29 mouse cellular contexts compared by ENCODE assay signal in the genomic region with DNA sequence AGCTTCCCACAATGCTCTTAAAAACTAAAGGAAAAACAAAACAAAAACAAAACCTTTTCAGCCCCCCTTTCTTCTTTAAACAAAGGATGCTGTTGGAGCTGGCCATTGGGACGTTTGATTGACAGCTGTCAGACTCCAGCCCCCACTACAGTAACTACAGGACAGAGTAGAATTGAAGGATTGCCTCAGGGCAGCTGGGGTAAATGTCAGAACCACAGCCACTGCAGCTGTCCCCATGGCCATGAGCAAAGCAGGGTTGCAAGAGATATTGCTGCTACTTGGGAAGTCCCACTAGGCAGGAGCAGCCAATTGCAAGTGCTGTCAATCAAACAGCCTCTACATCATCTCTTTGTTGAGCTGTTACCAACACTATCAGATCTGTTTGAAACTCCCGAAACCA.
A peak's percentile ranks its signal among the peaks of the same experiment; 100 is the strongest.
DNase-seq lines count a peak whose midpoint lies in the region; ATAC-seq and TF ChIP-seq lines count a peak whose summit lies in the region.
"Had no signal": no experiment of that assay in that cellular context is flagged by ENCODE, and none has a peak within 500 bp of the region (broad histone marks: within the 10 kb centered on the region; RNA-seq: fewer than 3 reads in every experiment).

No protein-coding gene starts in this region.

- H3K36me3 ChIP-seq in hindbrain, embryonic 11.5 days (ENCODE audit: control insufficient read depth, insufficient read depth, low read length) = no peaks in the 10 kb centered on the region
- no peaks in the 10 kb centered on the region for H3K36me3 ChIP-seq in hindbrain, embryonic 14.5 days (replicated peaks; ENCODE audit: control insufficient read depth, insufficient read depth)
- no peaks in the 10 kb centered on the region for H3K36me3 ChIP-seq in midbrain, embryonic 12.5 days
- no peaks in the 10 kb centered on the region for H3K36me3 ChIP-seq in midbrain, embryonic 10.5 days
- H3K36me3 ChIP-seq: embryonic facial prominence, embryonic 10.5 days; embryonic facial prominence, embryonic 13.5 days; heart, embryonic 10.5 days; heart, embryonic 13.5 days; hindbrain, embryonic 12.5 days had no signal

- WGBS in hindbrain, embryonic 11.5 days = 63% methylated on average over 2 of the region's 2 CpGs
- WGBS in hindbrain, embryonic 14.5 days = 71% methylated on average over 2 of the region's 2 CpGs
- WGBS in midbrain, embryonic 12.5 days = 73% methylated on average over 2 of the region's 2 CpGs
- 80% methylated on average over 2 of the region's 2 CpGs for WGBS in midbrain, embryonic 10.5 days

- ATAC-seq in hindbrain, embryonic 11.5 days (ENCODE audit: low FRiP score) = peak; percentile 69
- no peak for ATAC-seq in hindbrain, embryonic 14.5 days (ENCODE audit: low FRiP score)
- ATAC-seq in midbrain, embryonic 12.5 days (ENCODE audit: low FRiP score, low read depth) = 0 out of 2 replicates have a peak, but pooled peaks have one; percentile 62
- ATAC-seq: activated CD4-positive, CD25-positive, alpha-beta regulatory T cell, adult 4 months; forebrain, embryonic 13.5 days; forebrain, postnatal 0 days; hindbrain, embryonic 16.5 days had no signal

- H3K4me3 ChIP-seq in hindbrain, embryonic 11.5 days (ENCODE audit: low read depth, low read length) = no peak overlapping the region
- no peak overlapping the region for H3K4me3 ChIP-seq in hindbrain, embryonic 14.5 days (replicated peaks; ENCODE audit: low read length)
- no peak overlapping the region for H3K4me3 ChIP-seq in midbrain, embryonic 12.5 days
- no peak overlapping the region for H3K4me3 ChIP-seq in midbrain, embryonic 10.5 days
- H3K4me3 ChIP-seq: embryonic facial prominence, embryonic 10.5 days; embryonic facial prominence, embryonic 13.5 days; erythroblast, embryonic 14.5 days; forebrain, embryonic 13.5 days; gastrocnemius, adult 2 months; heart, adult 2 months; heart, embryonic 10.5 days; heart, embryonic 13.5 days; hindbrain, embryonic 12.5 days had no signal

- no peak for TF ChIP-seq POLR2A in brain, embryonic 14.5 days (IDR thresholded peaks at IDR 0.05; ENCODE audit: borderline replicate concordance, extremely low read depth, insufficient read depth, insufficient read length, poor library complexity, severe bottlenecking)

- H3K27ac ChIP-seq in hindbrain, embryonic 11.5 days (ENCODE audit: low read depth, low read length) = no peak overlapping the region
- H3K27ac ChIP-seq in hindbrain, embryonic 14.5 days = no peak overlapping the region
- no peak overlapping the region for H3K27ac ChIP-seq in midbrain, embryonic 12.5 days (replicated peaks)
- H3K27ac ChIP-seq in midbrain, embryonic 10.5 days (replicated peaks) = no peak overlapping the region
- H3K27ac ChIP-seq: embryonic facial prominence, embryonic 10.5 days; embryonic facial prominence, embryonic 13.5 days; forebrain, embryonic 13.5 days; gastrocnemius, adult 2 months; heart, adult 2 months; heart, embryonic 10.5 days; heart, embryonic 13.5 days; hindbrain, embryonic 12.5 days had no signal

- H3K4me1 ChIP-seq in hindbrain, embryonic 11.5 days (replicated peaks; ENCODE audit: control insufficient read depth, insufficient read depth, low read length) = no peaks in the 10 kb centered on the region
- no peaks in the 10 kb centered on the region for H3K4me1 ChIP-seq in hindbrain, embryonic 14.5 days (replicated peaks; ENCODE audit: control insufficient read depth, insufficient read depth, low read length)
- H3K4me1 ChIP-seq in midbrain, embryonic 12.5 days = no peaks in the 10 kb centered on the region
- no peaks in the 10 kb centered on the region for H3K4me1 ChIP-seq in midbrain, embryonic 10.5 days
- H3K4me1 ChIP-seq: embryonic facial prominence, embryonic 10.5 days; embryonic facial prominence, embryonic 13.5 days; forebrain, embryonic 13.5 days; heart, embryonic 10.5 days; heart, embryonic 13.5 days; hindbrain, embryonic 12.5 days had no signal

- no peak overlapping the region for H3K4me2 ChIP-seq in hindbrain, embryonic 11.5 days (replicated peaks; ENCODE audit: low read depth, low read length)
- H3K4me2 ChIP-seq in hindbrain, embryonic 14.5 days (replicated peaks) = no peak overlapping the region
- no peak overlapping the region for H3K4me2 ChIP-seq in midbrain, embryonic 12.5 days (replicated peaks)
- H3K4me2 ChIP-seq: embryonic facial prominence, embryonic 13.5 days; forebrain, embryonic 13.5 days; heart, embryonic 13.5 days; hindbrain, embryonic 12.5 days had no signal

- no peaks in the 10 kb centered on the region for H3K9me3 ChIP-seq in hindbrain, embryonic 11.5 days (ENCODE audit: control insufficient read depth, low read length)
- H3K9me3 ChIP-seq in hindbrain, embryonic 14.5 days (ENCODE audit: control insufficient read depth, low read length) = no peaks in the 10 kb centered on the region
- no peaks in the 10 kb centered on the region for H3K9me3 ChIP-seq in midbrain, embryonic 12.5 days
- H3K9me3 ChIP-seq in midbrain, embryonic 10.5 days (replicated peaks) = no peaks in the 10 kb centered on the region
- H3K9me3 ChIP-seq: embryonic facial prominence, embryonic 10.5 days; embryonic facial prominence, embryonic 13.5 days; forebrain, embryonic 13.5 days; heart, embryonic 10.5 days; heart, embryonic 13.5 days; hindbrain, embryonic 12.5 days had no signal

- H3K9ac ChIP-seq in hindbrain, embryonic 11.5 days (ENCODE audit: low read depth, low read length) = no peak overlapping the region
- H3K9ac ChIP-seq in hindbrain, embryonic 14.5 days = no peak overlapping the region
- no peak overlapping the region for H3K9ac ChIP-seq in midbrain, embryonic 12.5 days (replicated peaks)
- H3K9ac ChIP-seq: embryonic facial prominence, embryonic 13.5 days; forebrain, embryonic 13.5 days; forebrain, postnatal 0 days; heart, embryonic 13.5 days; hindbrain, embryonic 12.5 days had no signal

- H3K27me3 ChIP-seq in hindbrain, embryonic 11.5 days (ENCODE audit: control insufficient read depth, insufficient read depth, low read length) = no peaks in the 10 kb centered on the region
- H3K27me3 ChIP-seq in hindbrain, embryonic 14.5 days (ENCODE audit: control insufficient read depth, insufficient read depth, low read length) = no peaks in the 10 kb centered on the region
- H3K27me3 ChIP-seq in midbrain, embryonic 12.5 days = no peaks in the 10 kb centered on the region
- H3K27me3 ChIP-seq in midbrain, embryonic 10.5 days (ENCODE audit: low read depth, poor library complexity, severe bottlenecking) = no peaks in the 10 kb centered on the region
- H3K27me3 ChIP-seq: embryonic facial prominence, embryonic 13.5 days; forebrain, embryonic 13.5 days; heart, embryonic 13.5 days; hindbrain, embryonic 12.5 days had no signal

- no peak for TF ChIP-seq CTCF in brain, embryonic 14.5 days (IDR thresholded peaks at IDR 0.05; ENCODE audit: borderline replicate concordance, extremely low read depth, insufficient read depth, insufficient read length)

- DNase-seq in hindbrain, embryonic 11.5 days (ENCODE audit: low spot score) = no peak
- no peak for DNase-seq in hindbrain, embryonic 14.5 days (ENCODE audit: low spot score)
- no peak for DNase-seq in midbrain, embryonic 10.5 days (ENCODE audit: low spot score)
- DNase-seq in 3T3-L1 (ENCODE audit: low read depth, low spot score) = peak; percentile 4
- peak; percentile 27 for DNase-seq in brain, embryonic 14.5 days (ENCODE audit: low read depth)
- no peak for DNase-seq in urinary bladder, postnatal 4 days (ENCODE audit: low spot score in 2 of 2)
- no peak for DNase-seq in gastrocnemius, postnatal 10 days
- DNase-seq: adrenal gland, postnatal 10 days; cerebellum, adult 11-12 months; cerebellum, adult 8-10 months; cerebellum, postnatal 10 days; cerebellum, postnatal 36 days; embryo, embryonic 11 days; forebrain, postnatal 0 days; gastrocnemius, adult 2 months; gastrocnemius, postnatal 25 days; heart, adult 2 months; heart, postnatal 14 days; heart, postnatal 4 days had no signal

Comparison
In these comparisons a context has a peak if more than half of its experiments do, and no peak if none do; other contexts are left out.
1. DNase-seq: peak in 3T3-L1 (single experiment) and brain, embryonic 14.5 days (single experiment); none in hindbrain, embryonic 11.5 days (single experiment), hindbrain, embryonic 14.5 days (single experiment), midbrain, embryonic 10.5 days (single experiment), urinary bladder, postnatal 4 days (0 of 2) and gastrocnemius, postnatal 10 days (single experiment).